In the genomic region with DNA sequence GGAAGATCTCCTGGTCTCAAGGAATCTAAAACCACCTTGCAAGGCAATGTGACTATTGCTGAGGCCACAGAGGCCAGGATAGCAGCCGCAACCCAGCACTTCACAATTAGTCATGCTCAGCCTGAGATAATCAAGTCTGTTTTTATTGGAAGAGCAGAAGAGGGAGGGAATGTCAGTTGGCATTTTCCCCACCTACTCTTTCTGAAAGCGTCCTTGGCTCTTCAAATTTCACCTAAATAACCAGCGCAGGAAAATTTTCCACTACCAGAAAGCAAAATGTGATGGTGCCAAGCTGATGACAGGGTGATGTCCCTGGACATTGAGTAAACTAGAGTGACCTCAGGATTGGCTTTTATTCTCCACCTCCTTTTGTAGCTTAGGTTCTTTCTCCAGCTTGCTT, we compare ENCODE assay signal across 19 mouse cellular contexts. TPM values are rescaled to one million over a fixed set of nuclear protein-coding genes. Genes with fewer than 3 reads are reported as not detected.
A peak's percentile ranks its signal among the peaks of the same experiment; 100 is the strongest.
DNase-seq lines count a peak whose midpoint lies in the region; ATAC-seq lines count a peak whose summit lies in the region.
"Had no signal": no experiment of that assay in that cellular context is flagged by ENCODE, and none has a peak within 500 bp of the region (broad histone marks: within the 10 kb centered on the region; RNA-seq: fewer than 3 reads in every experiment).

No protein-coding gene starts in this region.

- WGBS in heart, embryonic 12.5 days: 47% methylated on average over 3 of the region's 3 CpGs
- 53% methylated on average over 3 of the region's 3 CpGs for WGBS in hindbrain, embryonic 13.5 days

- H3K36me3 ChIP-seq in heart, embryonic 12.5 days: no peaks in the 10 kb centered on the region
- no peaks in the 10 kb centered on the region for H3K36me3 ChIP-seq in hindbrain, embryonic 13.5 days
- H3K36me3 ChIP-seq: forebrain, embryonic 12.5 days; heart, embryonic 13.5 days; limb, embryonic 13.5 days; liver, embryonic 15.5 days; neural tube, embryonic 12.5 days had no signal

- H3K27ac ChIP-seq in heart, embryonic 12.5 days (ENCODE audit: poor library complexity, severe bottlenecking): no peak overlapping the region
- no peak overlapping the region for H3K27ac ChIP-seq in hindbrain, embryonic 13.5 days
- H3K27ac ChIP-seq: forebrain, embryonic 12.5 days; heart, embryonic 13.5 days; limb, embryonic 13.5 days; liver, embryonic 15.5 days; neural tube, embryonic 12.5 days had no signal

- ATAC-seq in heart, embryonic 12.5 days (ENCODE audit: insufficient number of reproducible peaks, low FRiP score): no peak
- no peak for ATAC-seq in hindbrain, embryonic 13.5 days (ENCODE audit: low FRiP score)
- ATAC-seq: activated CD4-positive, CD25-positive, alpha-beta regulatory T cell, adult 4 months; hindbrain, embryonic 16.5 days; intestine, embryonic 16.5 days had no signal

- H3K27me3 ChIP-seq in heart, embryonic 12.5 days (replicated peaks): no peaks in the 10 kb centered on the region
- no peaks in the 10 kb centered on the region for H3K27me3 ChIP-seq in hindbrain, embryonic 13.5 days
- H3K27me3 ChIP-seq: forebrain, embryonic 12.5 days; heart, embryonic 13.5 days; limb, embryonic 13.5 days; liver, embryonic 15.5 days; neural tube, embryonic 12.5 days had no signal

- H3K4me1 ChIP-seq in heart, embryonic 12.5 days (replicated peaks): no peaks in the 10 kb centered on the region
- no peaks in the 10 kb centered on the region for H3K4me1 ChIP-seq in hindbrain, embryonic 13.5 days (replicated peaks)
- H3K4me1 ChIP-seq: forebrain, embryonic 12.5 days; heart, embryonic 13.5 days; limb, embryonic 13.5 days; liver, embryonic 15.5 days; neural tube, embryonic 12.5 days had no signal

- H3K4me3 ChIP-seq in heart, embryonic 12.5 days: no peak overlapping the region
- H3K4me3 ChIP-seq in hindbrain, embryonic 13.5 days: no peak overlapping the region
- H3K4me3 ChIP-seq: forebrain, embryonic 12.5 days; heart, embryonic 13.5 days; limb, embryonic 13.5 days; liver, embryonic 15.5 days; neural tube, embryonic 12.5 days had no signal

- H3K9me3 ChIP-seq in heart, embryonic 12.5 days (replicated peaks): no peaks in the 10 kb centered on the region
- no peaks in the 10 kb centered on the region for H3K9me3 ChIP-seq in hindbrain, embryonic 13.5 days
- H3K9me3 ChIP-seq: forebrain, embryonic 12.5 days; heart, embryonic 13.5 days; limb, embryonic 13.5 days; liver, embryonic 15.5 days; neural tube, embryonic 12.5 days had no signal

- no peak overlapping the region for H3K4me2 ChIP-seq in heart, embryonic 12.5 days
- H3K4me2 ChIP-seq in hindbrain, embryonic 13.5 days: no peak overlapping the region
- H3K4me2 ChIP-seq: forebrain, embryonic 12.5 days; heart, embryonic 13.5 days; limb, embryonic 13.5 days; liver, embryonic 15.5 days; midbrain, embryonic 11.5 days; neural tube, embryonic 12.5 days had no signal

- peak; percentile 5 to 23 for DNase-seq in heart, adult 18-20 months
- DNase-seq in 3T3-L1 (ENCODE audit: low read depth, low spot score) (peak; percentile 83), adipocyte (ENCODE audit: low spot score) (peak; percentile 76)
- DNase-seq in fat pad, adult 2 months (ENCODE audit: extremely low read depth, low read depth, low spot score): peak; percentile 55
- no peak for DNase-seq in testis, postnatal 10 days (ENCODE audit: low spot score)
- DNase-seq: cerebellum, adult 11 months; cerebellum, postnatal 10 days; gastrocnemius, postnatal 25 days had no signal

- H3K9ac ChIP-seq in heart, embryonic 12.5 days: no peak overlapping the region
- no peak overlapping the region for H3K9ac ChIP-seq in hindbrain, embryonic 13.5 days
- H3K9ac ChIP-seq: forebrain, embryonic 12.5 days; heart, embryonic 13.5 days; limb, embryonic 13.5 days; liver, embryonic 15.5 days; neural tube, embryonic 12.5 days had no signal

RNA-seq across cellular contexts. Expression of a gene that starts 57.2 kb away (rescaled TPM):
- 1 to 10 TPM; 2.8 to 4.4 TPM for total RNA-seq in heart, adult 18-20 months (2021)
- 0.09 and 0.12 TPM in 2 replicates for polyA plus RNA-seq in heart, embryonic 12.5 days (2016; fragmentation: Nextera tagmentation; extraction: Ambion mirVana)
- polyA plus RNA-seq in hindbrain, embryonic 13.5 days (2015; fragmentation: Nextera tagmentation; extraction: Ambion mirVana): 0.04 and 0.05 TPM in 2 replicates
